Comparison of ENCODE assay signal across 9 mouse cellular contexts in genomic region chr12:82225751-82226228, GRCm38 (mm10). TPM values are rescaled to one million over a fixed set of nuclear protein-coding genes. Genes with fewer than 3 reads are reported as not detected.
DNase-seq lines count a peak whose midpoint lies in the region; ATAC-seq and TF ChIP-seq lines count a peak whose summit lies in the region.
"Had no signal": no experiment of that assay in that cellular context is flagged by ENCODE, and none has a peak within 500 bp of the region (broad histone marks: within the 10 kb centered on the region; RNA-seq: fewer than 3 reads in every experiment).

No protein-coding gene starts in this region.

- no peak overlapping the region for H3K4me2 ChIP-seq in liver, embryonic 15.5 days
- H3K4me2 ChIP-seq in stomach, embryonic 16.5 days (ENCODE audit: low read depth, low read length): no peak overlapping the region
- no peak overlapping the region for H3K4me2 ChIP-seq in forebrain, embryonic 14.5 days (ENCODE audit: low read length)

- H3K9ac ChIP-seq in liver, embryonic 15.5 days: no peak overlapping the region
- H3K9ac ChIP-seq in stomach, embryonic 16.5 days (ENCODE audit: low read length): no peak overlapping the region
- H3K9ac ChIP-seq in forebrain, embryonic 14.5 days (ENCODE audit: low read length): no peak overlapping the region

- H3K36me3 ChIP-seq in liver, embryonic 15.5 days (replicated peaks): no peaks in the 10 kb centered on the region
- no peaks in the 10 kb centered on the region for H3K36me3 ChIP-seq in stomach, embryonic 16.5 days (ENCODE audit: control insufficient read depth, insufficient read depth, low read length)
- no peaks in the 10 kb centered on the region for H3K36me3 ChIP-seq in forebrain, embryonic 14.5 days (ENCODE audit: control insufficient read depth, insufficient read depth, low read length)

- DNase-seq in lung, adult 18-20 months: peak; percentile 31 to 50
- no peak for DNase-seq in lung, adult 2 months
- DNase-seq in right cerebral cortex, postnatal 25 days: no peak
- no peak for DNase-seq in forebrain, embryonic 14.5 days (ENCODE audit: low spot score)
- no peak for DNase-seq in kidney, postnatal 4 days

- 0 out of 2 replicates have a peak overlapping the region, but pooled peaks have one; percentile 4 for H3K27ac ChIP-seq in liver, embryonic 15.5 days (replicated peaks)
- H3K27ac ChIP-seq in stomach, embryonic 16.5 days (ENCODE audit: low read length): no peak overlapping the region
- H3K27ac ChIP-seq in forebrain, embryonic 14.5 days (ENCODE audit: low read depth, low read length): no peak overlapping the region

- TF ChIP-seq CTCF in lung, adult 2 months (IDR thresholded peaks at IDR 0.05; ENCODE audit: insufficient read depth, low read length): no peak

- H3K9me3 ChIP-seq in liver, embryonic 15.5 days (replicated peaks): no peaks in the 10 kb centered on the region
- no peaks in the 10 kb centered on the region for H3K9me3 ChIP-seq in stomach, embryonic 16.5 days (replicated peaks; ENCODE audit: control insufficient read depth, low read length)
- no peaks in the 10 kb centered on the region for H3K9me3 ChIP-seq in forebrain, embryonic 14.5 days (replicated peaks; ENCODE audit: control insufficient read depth, low read length)

- WGBS in lung, adult 2 months: 12% methylated on average over 4 of the region's 4 CpGs
- 12% methylated on average over 4 of the region's 4 CpGs for WGBS in liver, embryonic 15.5 days (ENCODE audit: insufficient replicate concordance)
- 42% methylated on average over 4 of the region's 4 CpGs for WGBS in stomach, embryonic 16.5 days
- 58% methylated on average over 4 of the region's 4 CpGs for WGBS in forebrain, embryonic 14.5 days

- TF ChIP-seq POLR2A in lung, adult 2 months (IDR thresholded peaks at IDR 0.05; ENCODE audit: borderline replicate concordance, extremely low read depth, low read depth, low read length): no peak

- H3K27me3 ChIP-seq in liver, embryonic 15.5 days: no peaks in the 10 kb centered on the region
- H3K27me3 ChIP-seq in stomach, embryonic 16.5 days (ENCODE audit: control insufficient read depth, insufficient read depth, low read length): no peaks in the 10 kb centered on the region
- no peaks in the 10 kb centered on the region for H3K27me3 ChIP-seq in forebrain, embryonic 14.5 days (replicated peaks; ENCODE audit: control insufficient read depth, insufficient read depth, low read length)

- H3K4me3 ChIP-seq in lung, adult 2 months (replicated peaks; ENCODE audit: extremely low read depth, low read depth, low read length): no peak overlapping the region
- H3K4me3 ChIP-seq in liver, embryonic 15.5 days (replicated peaks): no peak overlapping the region
- no peak overlapping the region for H3K4me3 ChIP-seq in stomach, embryonic 16.5 days (replicated peaks; ENCODE audit: low read length)
- no peak overlapping the region for H3K4me3 ChIP-seq in forebrain, embryonic 14.5 days (ENCODE audit: low read depth, low read length)
- H3K4me3 ChIP-seq: erythroblast, embryonic 14.5 days had no signal

- ATAC-seq in common myeloid progenitor, adult 5-6 weeks (replicated peaks; ENCODE audit: low read depth, poor library complexity, severe bottlenecking): peak; percentile 89
- peak; percentile 79 for ATAC-seq in liver, embryonic 15.5 days (ENCODE audit: insufficient read depth)
- ATAC-seq in stomach, embryonic 16.5 days (ENCODE audit: insufficient read depth, low FRiP score): peak; percentile 44; the same call in 1 of the 2 replicates
- ATAC-seq in forebrain, embryonic 14.5 days: no peak

- peaks cover 7% of the 10 kb centered on the region for H3K4me1 ChIP-seq in lung, adult 2 months (ENCODE audit: control insufficient read depth, insufficient read depth, low read length)
- H3K4me1 ChIP-seq in liver, embryonic 15.5 days (replicated peaks): peaks cover 40% of the 10 kb centered on the region
- H3K4me1 ChIP-seq in stomach, embryonic 16.5 days (ENCODE audit: control insufficient read depth, insufficient read depth, low read length): peaks cover 11% of the 10 kb centered on the region; the same call in 1 of the 2 replicates
- H3K4me1 ChIP-seq in forebrain, embryonic 14.5 days (ENCODE audit: control insufficient read depth, insufficient read depth, low read length): peaks cover 2% of the 10 kb centered on the region; the same call in 1 of the 2 replicates

RNA-seq across cellular contexts. Expression of gene Sipa1l1, which starts 56.7 kb away (rescaled TPM):
- polyA plus RNA-seq in lung, adult 2 months (2012; rRNA removed): 25.3 and 26.9 TPM in 2 replicates
- total RNA-seq in common myeloid progenitor, adult 5-6 weeks (2017): 41.3 and 47.9 TPM in 2 replicates
- polyA plus RNA-seq in liver, embryonic 15.5 days (2015; fragmentation: Nextera tagmentation; extraction: Ambion mirVana): 3.7 and 4.0 TPM in 2 replicates
- polyA plus RNA-seq in stomach, embryonic 16.5 days (2015; fragmentation: Nextera tagmentation; extraction: Ambion mirVana): 28.9 and 32.8 TPM in 2 replicates
- polyA plus RNA-seq in forebrain, embryonic 14.5 days (2014; fragmentation: Nextera tagmentation; extraction: Ambion mirVana): 13.5 and 19.3 TPM in 2 replicates

Comparison
In these comparisons a context has a peak if more than half of its experiments do, and no peak if none do; other contexts are left out.
1. DNase-seq: peak in lung, adult 18-20 months (2 of 2); none in lung, adult 2 months (single experiment), right cerebral cortex, postnatal 25 days (single experiment), forebrain, embryonic 14.5 days (single experiment) and kidney, postnatal 4 days (0 of 2).